Mouse (Mus musculus): Measurements from ENCODE around the gene Gm26558. TPM values are rescaled to one million over a fixed set of nuclear protein-coding genes. Genes with fewer than 3 reads are reported as not detected.

Gm26558 gene
- total RNA-seq, 1 experiment = 0.27 TPM

- Histone ChIP-seq H3K9me3 (ENCODE audit: control insufficient read depth, insufficient read depth, low read depth, low read length) (no peaks in the 10 kb centered on the region), H3K4me3 (ENCODE audit: insufficient read depth in 1 of 2, low read depth in 1 of 2, low read length in 2 of 2, poor library complexity in 1 of 2, severe bottlenecking in 1 of 2) (no peak overlapping the region), H3K36me3 (ENCODE audit: control insufficient read depth, insufficient read depth, low read length, poor library complexity, severe bottlenecking) (no peaks in the 10 kb centered on the region), H3K4me1 (ENCODE audit: control insufficient read depth in 2 of 2, insufficient read depth in 2 of 2, low read length in 2 of 2, poor library complexity in 1 of 2) (peaks cover 4 to 16% of the 10 kb centered on the region in 2 experiments), H3K9ac (ENCODE audit: insufficient read depth, low read depth, low read length, poor library complexity, severe bottlenecking) (no peak overlapping the region), H3K27ac (ENCODE audit: insufficient read depth, low read depth, low read length, poor library complexity, severe bottlenecking) (no peak overlapping the region)
- TF ChIP-seq CHD2 (IDR thresholded peaks at IDR 0.05; ENCODE audit: low read depth, low read length) (no peak), ZC3H11A (IDR thresholded peaks at IDR 0.05; ENCODE audit: borderline replicate concordance, low read depth, low read length) (no peak), ZNF384 (IDR thresholded peaks at IDR 0.05; ENCODE audit: low read depth, low read length) (no peak), MAFK (IDR thresholded peaks at IDR 0.05; ENCODE audit: insufficient read depth, low read depth, low read length) (no peak), HCFC1 (IDR thresholded peaks at IDR 0.05; ENCODE audit: borderline replicate concordance, insufficient read depth, low read length) (no peak)
- no peak for DNase-seq (ENCODE audit: low read depth, low spot score)
- in situ Hi-C loops (cut with MboI; ENCODE audit: low sequenced_read_pairs in 2 of 2, unreplicated experiment in 2 of 2) = no loop called here
These were observed 32.0 kb downstream of the Gm26558 start for GRCm38 (mm10) chr2:70629921-70630320.

- no peak overlapping the region for H3K27ac ChIP-seq (ENCODE audit: insufficient read depth, low read depth, low read length, poor library complexity, severe bottlenecking)
- peak; percentile 47 for DNase-seq (ENCODE audit: low read depth, low spot score)
- in situ Hi-C loops (cut with MboI; ENCODE audit: low sequenced_read_pairs in 2 of 2, unreplicated experiment in 2 of 2) = no loop called here
- H3K9ac ChIP-seq (ENCODE audit: insufficient read depth, low read depth, low read length, poor library complexity, severe bottlenecking) = no peak overlapping the region
- no peak for TF ChIP-seq HCFC1 (IDR thresholded peaks at IDR 0.05; ENCODE audit: borderline replicate concordance, insufficient read depth, low read length)
- TF ChIP-seq CHD2 (IDR thresholded peaks at IDR 0.05; ENCODE audit: low read depth, low read length) = no peak
- no peak for TF ChIP-seq ZNF384 (IDR thresholded peaks at IDR 0.05; ENCODE audit: low read depth, low read length)
- no peak for TF ChIP-seq MAFK (IDR thresholded peaks at IDR 0.05; ENCODE audit: insufficient read depth, low read depth, low read length)
- peaks cover 4 to 16% of the 10 kb centered on the region in 2 experiments for H3K4me1 ChIP-seq (ENCODE audit: control insufficient read depth in 2 of 2, insufficient read depth in 2 of 2, low read length in 2 of 2, poor library complexity in 1 of 2)
- no peaks in the 10 kb centered on the region for H3K9me3 ChIP-seq (ENCODE audit: control insufficient read depth, insufficient read depth, low read depth, low read length)
- no peak overlapping the region for H3K4me3 ChIP-seq (ENCODE audit: insufficient read depth in 1 of 2, low read depth in 1 of 2, low read length in 2 of 2, poor library complexity in 1 of 2, severe bottlenecking in 1 of 2)
- no peaks in the 10 kb centered on the region for H3K36me3 ChIP-seq (ENCODE audit: control insufficient read depth, insufficient read depth, low read length, poor library complexity, severe bottlenecking)
These were observed 32.6 kb downstream of the Gm26558 start for GRCm38 (mm10) chr2:70629339-70629761.

- peaks cover 4 to 16% of the 10 kb centered on the region in 2 experiments for H3K4me1 ChIP-seq (ENCODE audit: control insufficient read depth in 2 of 2, insufficient read depth in 2 of 2, low read length in 2 of 2, poor library complexity in 1 of 2)
- H3K27ac ChIP-seq (ENCODE audit: insufficient read depth, low read depth, low read length, poor library complexity, severe bottlenecking) = no peak overlapping the region
- no peaks in the 10 kb centered on the region for H3K9me3 ChIP-seq (ENCODE audit: control insufficient read depth, insufficient read depth, low read depth, low read length)
- no peaks in the 10 kb centered on the region for H3K36me3 ChIP-seq (ENCODE audit: control insufficient read depth, insufficient read depth, low read length, poor library complexity, severe bottlenecking)
- H3K9ac ChIP-seq (ENCODE audit: insufficient read depth, low read depth, low read length, poor library complexity, severe bottlenecking) = no peak overlapping the region
- TF ChIP-seq ZNF384 (IDR thresholded peaks at IDR 0.05; ENCODE audit: low read depth, low read length) (no peak), MAFK (IDR thresholded peaks at IDR 0.05; ENCODE audit: insufficient read depth, low read depth, low read length) (no peak), ZC3H11A (IDR thresholded peaks at IDR 0.05; ENCODE audit: borderline replicate concordance, low read depth, low read length) (no peak), HCFC1 (IDR thresholded peaks at IDR 0.05; ENCODE audit: borderline replicate concordance, insufficient read depth, low read length) (no peak), CHD2 (IDR thresholded peaks at IDR 0.05; ENCODE audit: low read depth, low read length) (no peak)
- DNase-seq (ENCODE audit: low read depth, low spot score) = no peak
- in situ Hi-C loops (cut with MboI; ENCODE audit: low sequenced_read_pairs in 2 of 2, unreplicated experiment in 2 of 2) = no loop called here
- H3K4me3 ChIP-seq (ENCODE audit: insufficient read depth in 1 of 2, low read depth in 1 of 2, low read length in 2 of 2, poor library complexity in 1 of 2, severe bottlenecking in 1 of 2) = no peak overlapping the region
These were observed 33.5 kb downstream of the Gm26558 start for GRCm38 (mm10) chr2:70628397-70628796.

- H3K9me3 ChIP-seq (ENCODE audit: control insufficient read depth, insufficient read depth, low read depth, low read length) = no peaks in the 10 kb centered on the region
- no peak for DNase-seq (ENCODE audit: low read depth, low spot score)
- H3K4me3 ChIP-seq (ENCODE audit: insufficient read depth in 1 of 2, low read depth in 1 of 2, low read length in 2 of 2, poor library complexity in 1 of 2, severe bottlenecking in 1 of 2) = no peak overlapping the region
- peaks cover 2 to 11% of the 10 kb centered on the region in 2 experiments; a peak in 2 of 4 replicates for H3K4me1 ChIP-seq (ENCODE audit: control insufficient read depth in 2 of 2, insufficient read depth in 2 of 2, low read length in 2 of 2, poor library complexity in 1 of 2)
- H3K36me3 ChIP-seq (ENCODE audit: control insufficient read depth, insufficient read depth, low read length, poor library complexity, severe bottlenecking) = no peaks in the 10 kb centered on the region
- no peak overlapping the region for H3K27ac ChIP-seq (ENCODE audit: insufficient read depth, low read depth, low read length, poor library complexity, severe bottlenecking)
- TF ChIP-seq ZC3H11A (IDR thresholded peaks at IDR 0.05; ENCODE audit: borderline replicate concordance, low read depth, low read length) = no peak
- no peak for TF ChIP-seq MAFK (IDR thresholded peaks at IDR 0.05; ENCODE audit: insufficient read depth, low read depth, low read length)
- TF ChIP-seq HCFC1 (IDR thresholded peaks at IDR 0.05; ENCODE audit: borderline replicate concordance, insufficient read depth, low read length) = no peak
- TF ChIP-seq ZNF384 (IDR thresholded peaks at IDR 0.05; ENCODE audit: low read depth, low read length) = no peak
- TF ChIP-seq CHD2 (IDR thresholded peaks at IDR 0.05; ENCODE audit: low read depth, low read length) = no peak
- no peak overlapping the region for H3K9ac ChIP-seq (ENCODE audit: insufficient read depth, low read depth, low read length, poor library complexity, severe bottlenecking)
- in situ Hi-C loops (cut with MboI; ENCODE audit: low sequenced_read_pairs in 2 of 2, unreplicated experiment in 2 of 2) = no loop called here
These were observed 36.1 kb downstream of the Gm26558 start for GRCm38 (mm10) chr2:70625761-70626160.

- Histone ChIP-seq H3K4me3 (ENCODE audit: insufficient read depth in 1 of 2, low read depth in 1 of 2, low read length in 2 of 2, poor library complexity in 1 of 2, severe bottlenecking in 1 of 2) (no peak overlapping the region), H3K9ac (ENCODE audit: insufficient read depth, low read depth, low read length, poor library complexity, severe bottlenecking) (no peak overlapping the region), H3K9me3 (ENCODE audit: control insufficient read depth, insufficient read depth, low read depth, low read length) (no peaks in the 10 kb centered on the region), H3K4me1 (ENCODE audit: control insufficient read depth in 2 of 2, insufficient read depth in 2 of 2, low read length in 2 of 2, poor library complexity in 1 of 2) (peaks cover 0 to 4% of the 10 kb centered on the region in 2 experiments; a peak in 2 of 4 replicates), H3K36me3 (ENCODE audit: control insufficient read depth, insufficient read depth, low read length, poor library complexity, severe bottlenecking) (no peaks in the 10 kb centered on the region), H3K27ac (ENCODE audit: insufficient read depth, low read depth, low read length, poor library complexity, severe bottlenecking) (no peak overlapping the region)
- in situ Hi-C loops (cut with MboI; ENCODE audit: low sequenced_read_pairs in 2 of 2, unreplicated experiment in 2 of 2) = no loop called here
- no peak for DNase-seq (ENCODE audit: low read depth, low spot score)
- TF ChIP-seq ZNF384 (IDR thresholded peaks at IDR 0.05; ENCODE audit: low read depth, low read length) (no peak), ZC3H11A (IDR thresholded peaks at IDR 0.05; ENCODE audit: borderline replicate concordance, low read depth, low read length) (no peak), CHD2 (IDR thresholded peaks at IDR 0.05; ENCODE audit: low read depth, low read length) (no peak), MAFK (IDR thresholded peaks at IDR 0.05; ENCODE audit: insufficient read depth, low read depth, low read length) (no peak), HCFC1 (IDR thresholded peaks at IDR 0.05; ENCODE audit: borderline replicate concordance, insufficient read depth, low read length) (no peak)
These were observed 39.7 kb downstream of the Gm26558 start for GRCm38 (mm10) chr2:70622244-70622643.

All from ES-E14 (cell line).